Mouse (Mus musculus) heart, adult 9 months (tissue): Measurements from ENCODE around the gene Kcnh8.

Source experiments
- DNase-seq, 2 experiments: peaks; one replicate each; pipeline ENCODE4 v3.0.0; 2022; ENCODE audit warnings: low spot score in 2 of 2

The Kcnh8 gene

GRCm38 (mm10) chr17:52602093-52602780, at the start of gene Kcnh8:
Gene Kcnh8 (plus strand): TSS chr17:52602709.
- DNase-seq: no peak

GRCm38 (mm10) chr17:52559961-52560720, 42.4 kb upstream of the Kcnh8 start:
- DNase-seq: peak in 1 of 2 experiments; percentile 29

GRCm38 (mm10) chr17:52565467-52566155, 36.9 kb upstream of the Kcnh8 start:
- no peak for DNase-seq

GRCm38 (mm10) chr17:52569584-52570270, 32.8 kb upstream of the Kcnh8 start:
- no peak for DNase-seq

GRCm38 (mm10) chr17:52572229-52572628, 30.3 kb upstream of the Kcnh8 start:
- DNase-seq: no peak

GRCm38 (mm10) chr17:52591503-52592194, 10.9 kb upstream of the Kcnh8 start:
- no peak for DNase-seq

GRCm38 (mm10) chr17:52599141-52599540, 3.4 kb upstream of the Kcnh8 start:
- DNase-seq: no peak

GRCm38 (mm10) chr17:52600882-52601371, 1.6 kb upstream of the Kcnh8 start:
- peak; percentile 4 to 13 for DNase-seq

- DNase-seq: no peak
Measured at GRCm38 (mm10) chr17:52602781-52603170, 267 bp downstream of the Kcnh8 start.

GRCm38 (mm10) chr17:52603411-52603810, 902 bp downstream of the Kcnh8 start:
- no peak for DNase-seq

GRCm38 (mm10) chr17:52611382-52611781, 8.9 kb downstream of the Kcnh8 start:
- DNase-seq: no peak

- DNase-seq: no peak
Measured at GRCm38 (mm10) chr17:52649186-52649585, 46.7 kb downstream of the Kcnh8 start.

GRCm38 (mm10) chr17:52691988-52692387, 89.5 kb downstream of the Kcnh8 start:
- no peak for DNase-seq

GRCm38 (mm10) chr17:52701944-52702343, 99.4 kb downstream of the Kcnh8 start:
- no peak for DNase-seq

- no peak for DNase-seq
Measured at GRCm38 (mm10) chr17:52712319-52712718, 109.8 kb downstream of the Kcnh8 start.

- DNase-seq: no peak
Measured at GRCm38 (mm10) chr17:52722214-52722613, 119.7 kb downstream of the Kcnh8 start.

GRCm38 (mm10) chr17:52728806-52729205, 126.3 kb downstream of the Kcnh8 start:
- no peak for DNase-seq

- no peak for DNase-seq
Measured at GRCm38 (mm10) chr17:52738436-52738835, 135.9 kb downstream of the Kcnh8 start.

- DNase-seq: no peak
Measured at GRCm38 (mm10) chr17:52788151-52788550, 185.6 kb downstream of the Kcnh8 start.

- no peak for DNase-seq
Measured at GRCm38 (mm10) chr17:52804463-52804862, 202.0 kb downstream of the Kcnh8 start.

GRCm38 (mm10) chr17:52810773-52811172, 208.3 kb downstream of the Kcnh8 start:
- DNase-seq: peak in 1 of 2 experiments; percentile 4
